Comparison of ENCODE assay signal across 29 mouse cellular contexts in the genomic region with DNA sequence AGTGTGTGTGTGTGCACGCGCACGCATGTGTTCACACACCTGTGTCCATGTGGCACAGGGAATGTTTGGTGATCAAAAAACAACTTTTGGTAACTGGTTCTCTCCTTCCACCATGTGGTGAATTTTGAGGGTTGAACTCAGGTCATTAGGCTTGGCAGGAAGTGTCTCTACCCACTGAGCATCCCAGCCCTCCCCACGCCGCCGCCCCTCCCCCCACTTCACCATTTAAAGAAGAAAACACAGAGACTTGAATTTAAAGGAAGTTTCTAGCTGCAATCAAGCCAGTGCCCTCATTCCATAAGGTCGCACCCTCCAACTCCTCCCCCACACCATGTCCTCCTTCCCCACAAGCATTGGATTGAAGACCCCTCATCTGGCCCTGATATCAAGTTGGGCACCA.
DNase-seq lines count a peak whose midpoint lies in the region; ATAC-seq and TF ChIP-seq lines count a peak whose summit lies in the region.
"Had no signal": no experiment of that assay in that cellular context is flagged by ENCODE, and none has a peak within 500 bp of the region (broad histone marks: within the 10 kb centered on the region; RNA-seq: fewer than 3 reads in every experiment).

No protein-coding gene starts in this region.

- no peaks in the 10 kb centered on the region for H3K27me3 ChIP-seq in spleen, adult 2 months (ENCODE audit: control insufficient read depth, insufficient read depth, low read length)
- H3K27me3 ChIP-seq in splenic B cell, adult 2 months (ENCODE audit: control insufficient read depth, insufficient read depth, low read length, poor library complexity, severe bottlenecking), result no peaks in the 10 kb centered on the region
- H3K27me3 ChIP-seq in midbrain, embryonic 11.5 days (ENCODE audit: control insufficient read depth, insufficient read depth, low read length), result peaks cover 22% of the 10 kb centered on the region
- H3K27me3 ChIP-seq: embryonic facial prominence, embryonic 15.5 days; heart, embryonic 15.5 days; intestine, embryonic 15.5 days; liver, embryonic 13.5 days had no signal

- H3K27ac ChIP-seq in spleen, adult 2 months (ENCODE audit: insufficient read depth, low read length), result peak overlapping the region; percentile 86
- peak overlapping the region; percentile 78 for H3K27ac ChIP-seq in bone marrow, adult 2 months (ENCODE audit: control insufficient read depth, insufficient read depth, low read depth, low read length, poor library complexity)
- 0 out of 2 replicates have a peak overlapping the region, but pooled peaks have one; percentile 5 for H3K27ac ChIP-seq in macrophage
- H3K27ac ChIP-seq in midbrain, embryonic 11.5 days (ENCODE audit: low read depth, low read length), result no peak overlapping the region
- H3K27ac ChIP-seq: embryonic facial prominence, embryonic 10.5 days; embryonic facial prominence, embryonic 15.5 days; forebrain, embryonic 12.5 days; heart, embryonic 10.5 days; heart, embryonic 15.5 days; intestine, embryonic 15.5 days; kidney, postnatal 0 days; left cerebral cortex, adult 2 months; limb, embryonic 13.5 days; liver, embryonic 13.5 days; midbrain, embryonic 12.5 days had no signal

- TF ChIP-seq POLR2A in spleen, adult 2 months (IDR thresholded peaks at IDR 0.05; ENCODE audit: low read depth, low read length), result no peak
- TF ChIP-seq POLR2A in bone marrow, adult 2 months (IDR thresholded peaks at IDR 0.05; ENCODE audit: borderline replicate concordance, control insufficient read depth, low read depth, low read length), result no peak

- no peaks in the 10 kb centered on the region for H3K79me2 ChIP-seq in macrophage (ENCODE audit: inconsistent target)

- peaks cover 23% of the 10 kb centered on the region for H3K4me1 ChIP-seq in spleen, adult 2 months (ENCODE audit: control insufficient read depth, insufficient read depth, insufficient read length)
- H3K4me1 ChIP-seq in bone marrow, adult 2 months (ENCODE audit: control insufficient read depth, insufficient read depth, low read length), result peaks cover 5% of the 10 kb centered on the region
- peaks cover 6% of the 10 kb centered on the region for H3K4me1 ChIP-seq in midbrain, embryonic 11.5 days (ENCODE audit: control insufficient read depth, insufficient read depth, low read length)
- H3K4me1 ChIP-seq: embryonic facial prominence, embryonic 15.5 days; intestine, embryonic 15.5 days had no signal

- no peaks in the 10 kb centered on the region for H3K36me3 ChIP-seq in spleen, adult 2 months (ENCODE audit: control insufficient read depth, insufficient read depth, low read length)
- no peaks in the 10 kb centered on the region for H3K36me3 ChIP-seq in macrophage (ENCODE audit: inconsistent target)
- no peaks in the 10 kb centered on the region for H3K36me3 ChIP-seq in splenic B cell, adult 2 months (ENCODE audit: control insufficient read depth, insufficient read depth, low read length, poor library complexity, severe bottlenecking)
- H3K36me3 ChIP-seq in midbrain, embryonic 11.5 days (ENCODE audit: control insufficient read depth, insufficient read depth, low read length), result no peaks in the 10 kb centered on the region
- H3K36me3 ChIP-seq: embryonic facial prominence, embryonic 10.5 days; embryonic facial prominence, embryonic 15.5 days; forebrain, embryonic 12.5 days; heart, embryonic 10.5 days; heart, embryonic 15.5 days; intestine, embryonic 15.5 days; limb, embryonic 13.5 days; liver, embryonic 13.5 days; midbrain, embryonic 12.5 days had no signal

- intact Hi-C loops in left cerebral cortex, postnatal 25 days (cut with DNase I), result no loop called here

- no peak for TF ChIP-seq CTCF in spleen, adult 2 months (IDR thresholded peaks at IDR 0.05; ENCODE audit: extremely low read depth, insufficient read depth, insufficient read length, insufficient replicate concordance)
- no peak for TF ChIP-seq CTCF in bone marrow, adult 2 months (IDR thresholded peaks at IDR 0.05; ENCODE audit: control insufficient read depth, insufficient read depth, low read length)

- DNase-seq in spleen, adult 2 months (ENCODE audit: low read depth in 1 of 2, low spot score in 2 of 2), result no peak
- DNase-seq in spleen, postnatal 10 days (ENCODE audit: low spot score in 2 of 2), result no peak
- DNase-seq in splenic B cell, adult 2 months (ENCODE audit: low read depth, low spot score), result peak; percentile 45
- no peak for DNase-seq in left cerebral cortex, postnatal 25 days (ENCODE audit: low spot score in 2 of 2)
- no peak for DNase-seq in midbrain, embryonic 11.5 days (ENCODE audit: low spot score, missing footprints)
- DNase-seq: adrenal gland, postnatal 25 days; cerebellum, adult 8-10 months; cerebellum, postnatal 25 days; gastrocnemius, postnatal 14 days; heart, adult 11 months; kidney, adult 2 months; layer of hippocampus, adult 9-11 months; liver, embryonic 13.5 days; lung, embryonic 14.5 days; lung, postnatal 14 days; thymus, postnatal 25 days had no signal

- no peak overlapping the region for H3K4me3 ChIP-seq in spleen, adult 2 months (ENCODE audit: extremely low read depth, insufficient read depth, insufficient read length)
- H3K4me3 ChIP-seq in bone marrow, adult 2 months (replicated peaks; ENCODE audit: control insufficient read depth, low read depth, low read length), result no peak overlapping the region
- no peak overlapping the region for H3K4me3 ChIP-seq in macrophage (ENCODE audit: inconsistent target)
- no peak overlapping the region for H3K4me3 ChIP-seq in midbrain, embryonic 11.5 days (ENCODE audit: low read depth, low read length)
- H3K4me3 ChIP-seq: embryonic facial prominence, embryonic 10.5 days; embryonic facial prominence, embryonic 15.5 days; forebrain, embryonic 12.5 days; heart, embryonic 10.5 days; heart, embryonic 15.5 days; intestine, embryonic 15.5 days; left cerebral cortex, adult 2 months; limb, embryonic 13.5 days; liver, embryonic 13.5 days; midbrain, embryonic 12.5 days had no signal

- H3K9ac ChIP-seq in midbrain, embryonic 11.5 days (ENCODE audit: low read length), result no peak overlapping the region
- H3K9ac ChIP-seq: embryonic facial prominence, embryonic 15.5 days; forebrain, embryonic 12.5 days; heart, embryonic 15.5 days; intestine, embryonic 15.5 days; limb, embryonic 13.5 days; liver, embryonic 13.5 days; lung, embryonic 14.5 days; midbrain, embryonic 12.5 days had no signal

- H3K4me2 ChIP-seq in midbrain, embryonic 11.5 days, result no peak overlapping the region
- H3K4me2 ChIP-seq: embryonic facial prominence, embryonic 15.5 days; forebrain, embryonic 12.5 days; heart, embryonic 15.5 days; intestine, embryonic 15.5 days; limb, embryonic 13.5 days; liver, embryonic 13.5 days; lung, embryonic 14.5 days; midbrain, embryonic 12.5 days had no signal

- WGBS in spleen, adult 2 months, result 65% methylated on average over 7 of the region's 7 CpGs
- WGBS in bone marrow, adult 2 months, result 74% methylated on average over 7 of the region's 7 CpGs
- 81% methylated on average over 5 of the region's 7 CpGs for WGBS in macrophage (ENCODE audit: missing documents)
- WGBS in midbrain, embryonic 11.5 days, result 95% methylated on average over 7 of the region's 7 CpGs

- ATAC-seq in midbrain, embryonic 11.5 days (ENCODE audit: low FRiP score), result no peak
- ATAC-seq: hindbrain, embryonic 16.5 days; intestine, embryonic 15.5 days had no signal

- H3K9me3 ChIP-seq in midbrain, embryonic 11.5 days (ENCODE audit: control insufficient read depth, low read length), result no peaks in the 10 kb centered on the region
- H3K9me3 ChIP-seq: embryonic facial prominence, embryonic 10.5 days; embryonic facial prominence, embryonic 15.5 days; forebrain, embryonic 12.5 days; heart, embryonic 10.5 days; heart, embryonic 15.5 days; intestine, embryonic 15.5 days; limb, embryonic 13.5 days; midbrain, embryonic 12.5 days had no signal
